Mouse (Mus musculus) kidney, adult 2 months (tissue): ENCODE results near the gene Primpol.

Experiments used
- CTCF ChIP-seq: fragments of 200-500 bp; conservative IDR thresholded peaks from 2 replicates; pipeline ENCODE4 v1.5.1; 2011; ENCODE audit warnings: low read depth, mild to moderate bottlenecking, control low read depth, low read length, moderate library complexity, mixed read lengths; ENCODE audit not compliant: insufficient read depth, insufficient read length
- POLR2A ChIP-seq: fragments of 200-500 bp; IDR thresholded peaks from one replicate; pipeline ENCODE4 v1.6.1; 2011; ENCODE audit warnings: low read depth, low read length, control low read depth

GRCm38 (mm10) chr8:46595593-46595992 lies 21.4 kb downstream of the Primpol start:
- TF ChIP-seq CTCF (no peak), POLR2A (no peak)
